Mouse (Mus musculus): Measurements from ENCODE around the gene Dlgap3. TPM values are rescaled to one million over a fixed set of nuclear protein-coding genes. Genes with fewer than 3 reads are reported as not detected.

Gene Dlgap3
- total and polyA plus RNA-seq, 2 experiments from 2014 or later, result 0.15 to 0.57 TPM

DNA sequence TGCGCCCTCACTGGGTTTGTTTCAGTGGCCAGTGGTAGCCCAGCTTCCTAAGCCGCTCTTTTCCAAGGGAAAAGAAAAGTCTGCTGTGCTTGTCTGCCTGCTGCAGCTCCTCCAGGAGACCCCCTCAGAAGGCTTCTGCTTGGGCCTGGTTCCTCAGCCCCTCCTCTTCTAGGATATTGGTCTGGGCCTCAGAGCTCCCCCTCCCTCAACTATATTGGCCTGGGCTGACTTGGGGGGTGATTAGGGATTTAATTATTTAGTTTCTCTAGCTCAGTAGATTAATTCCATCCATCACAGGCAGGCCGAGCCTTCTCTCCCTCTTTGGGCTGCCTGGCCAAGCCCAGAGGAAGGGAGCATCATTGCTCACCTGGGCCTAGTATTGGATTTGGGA lies 11.4 kb downstream of the Dlgap3 start:
- Histone ChIP-seq H3K9me3 (replicated peaks; ENCODE audit: control insufficient read depth, low read length) (no peaks in the 10 kb centered on the region), H3K36me3 (replicated peaks; ENCODE audit: control insufficient read depth, insufficient read depth, low read length) (no peaks in the 10 kb centered on the region), H3K4me3 (ENCODE audit: low read depth, low read length) (no peak overlapping the region), H3K27me3 (ENCODE audit: control insufficient read depth, insufficient read depth, low read length) (peaks cover 18% of the 10 kb centered on the region; the same call in 1 of the 2 replicates), H3K9ac (replicated peaks; ENCODE audit: low read depth, low read length) (no peak overlapping the region), H3K4me2 (ENCODE audit: low read depth, low read length) (no peak overlapping the region), H3K4me1 (ENCODE audit: control insufficient read depth, insufficient read depth) (no peaks in the 10 kb centered on the region), H3K27ac (ENCODE audit: low read depth) (no peak overlapping the region)
- ATAC-seq (ENCODE audit: insufficient read depth, low read depth) (no peak), DNase-seq (ENCODE audit: low spot score) (no peak)
- no peak for TF ChIP-seq CTCF (IDR thresholded peaks at IDR 0.05; ENCODE audit: low read depth)
- no peak for TF ChIP-seq EP300 (IDR thresholded peaks at IDR 0.05; ENCODE audit: low read depth)
- WGBS, result 59% methylated on average over 3 of the region's 3 CpGs

DNA sequence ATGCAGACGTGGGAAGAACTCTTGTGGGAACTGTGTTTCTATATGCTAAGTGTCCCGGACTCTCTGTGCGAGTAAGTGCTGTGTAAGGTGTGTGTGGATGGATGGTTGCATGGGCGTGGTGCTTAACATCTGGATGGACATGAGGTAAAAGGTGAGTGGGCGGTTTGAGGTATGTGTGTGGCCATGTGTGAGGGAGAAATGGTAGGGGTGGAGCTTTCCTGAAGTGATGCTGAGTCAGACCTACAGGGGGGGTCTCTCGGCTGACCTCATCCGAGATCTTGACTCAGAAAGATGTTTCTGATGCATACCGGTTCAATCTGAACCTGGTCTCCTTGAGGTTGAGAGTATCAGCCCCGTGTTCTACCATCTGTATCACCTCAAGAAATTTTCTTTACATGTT lies 12.0 kb downstream of the Dlgap3 start:
- no peak overlapping the region for H3K4me3 ChIP-seq (ENCODE audit: low read depth, low read length)
- H3K4me1 ChIP-seq (ENCODE audit: control insufficient read depth, insufficient read depth), result no peaks in the 10 kb centered on the region
- no peak for ATAC-seq (ENCODE audit: insufficient read depth, low read depth)
- WGBS, result 79% methylated on average over 9 of the region's 9 CpGs
- H3K9ac ChIP-seq (replicated peaks; ENCODE audit: low read depth, low read length), result no peak overlapping the region
- DNase-seq (ENCODE audit: low spot score), result no peak
- H3K27me3 ChIP-seq (ENCODE audit: control insufficient read depth, insufficient read depth, low read length), result peaks cover 18% of the 10 kb centered on the region; the same call in 1 of the 2 replicates
- TF ChIP-seq CTCF (IDR thresholded peaks at IDR 0.05; ENCODE audit: low read depth), result no peak
- TF ChIP-seq EP300 (IDR thresholded peaks at IDR 0.05; ENCODE audit: low read depth), result no peak
- H3K9me3 ChIP-seq (replicated peaks; ENCODE audit: control insufficient read depth, low read length), result no peaks in the 10 kb centered on the region
- no peak overlapping the region for H3K27ac ChIP-seq (ENCODE audit: low read depth)
- H3K36me3 ChIP-seq (replicated peaks; ENCODE audit: control insufficient read depth, insufficient read depth, low read length), result no peaks in the 10 kb centered on the region
- H3K4me2 ChIP-seq (ENCODE audit: low read depth, low read length), result no peak overlapping the region

DNA sequence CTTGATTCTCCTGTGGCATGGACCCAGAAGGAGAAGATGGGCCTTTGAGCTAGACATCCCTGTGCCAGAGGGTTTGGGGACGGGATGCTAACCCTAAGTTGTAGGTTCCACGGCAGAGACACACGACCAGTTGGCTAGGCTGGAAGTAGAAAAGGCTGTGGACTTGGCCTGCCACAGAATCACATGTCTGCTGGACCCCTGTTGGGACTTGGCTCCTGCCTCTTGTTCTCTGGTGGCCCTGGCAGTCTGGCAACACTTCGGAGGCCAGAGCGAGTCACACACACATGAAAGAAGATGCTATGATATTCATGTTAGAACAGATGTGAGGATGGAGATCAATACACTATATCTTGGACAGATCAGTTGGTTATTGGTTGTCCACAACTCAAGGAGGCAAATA lies 14.9 kb downstream of the Dlgap3 start:
- no peak overlapping the region for H3K9ac ChIP-seq (replicated peaks; ENCODE audit: low read depth, low read length)
- H3K4me3 ChIP-seq (ENCODE audit: low read depth, low read length), result no peak overlapping the region
- no peak overlapping the region for H3K4me2 ChIP-seq (ENCODE audit: low read depth, low read length)
- no peak for ATAC-seq (ENCODE audit: insufficient read depth, low read depth)
- no peaks in the 10 kb centered on the region for H3K9me3 ChIP-seq (replicated peaks; ENCODE audit: control insufficient read depth, low read length)
- WGBS, result 78% methylated on average over 5 of the region's 5 CpGs
- no peaks in the 10 kb centered on the region for H3K4me1 ChIP-seq (ENCODE audit: control insufficient read depth, insufficient read depth)
- no peak overlapping the region for H3K27ac ChIP-seq (ENCODE audit: low read depth)
- DNase-seq (ENCODE audit: low spot score), result no peak
- peaks cover 8% of the 10 kb centered on the region; the same call in 1 of the 2 replicates for H3K27me3 ChIP-seq (ENCODE audit: control insufficient read depth, insufficient read depth, low read length)
- TF ChIP-seq EP300 (IDR thresholded peaks at IDR 0.05; ENCODE audit: low read depth) (no peak), CTCF (IDR thresholded peaks at IDR 0.05; ENCODE audit: low read depth) (no peak)
- H3K36me3 ChIP-seq (replicated peaks; ENCODE audit: control insufficient read depth, insufficient read depth, low read length), result no peaks in the 10 kb centered on the region

DNA sequence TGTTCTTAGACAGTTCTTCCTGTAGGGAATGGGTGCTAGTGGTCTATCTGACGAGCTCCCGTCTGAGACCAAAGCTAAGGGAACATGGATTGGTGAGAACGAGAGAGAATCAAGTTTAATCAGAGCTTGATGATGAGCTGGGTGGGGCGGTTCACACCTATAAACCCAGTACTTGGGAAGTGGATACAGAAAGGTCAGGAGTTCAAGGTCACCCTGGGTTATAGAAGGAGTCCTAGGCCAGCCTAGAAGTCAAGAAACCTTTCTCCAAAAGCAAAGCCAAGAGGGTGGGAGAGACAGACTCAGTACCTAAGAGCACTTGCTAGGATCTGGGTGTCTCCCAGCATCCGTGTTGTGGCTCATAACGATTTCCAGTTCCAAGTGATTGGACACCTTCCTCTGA lies 21.9 kb downstream of the Dlgap3 start:
- no peaks in the 10 kb centered on the region for H3K36me3 ChIP-seq (replicated peaks; ENCODE audit: control insufficient read depth, insufficient read depth, low read length)
- H3K4me3 ChIP-seq (ENCODE audit: low read depth, low read length), result no peak overlapping the region
- no peak for DNase-seq (ENCODE audit: low spot score)
- H3K9ac ChIP-seq (replicated peaks; ENCODE audit: low read depth, low read length), result no peak overlapping the region
- no peak for ATAC-seq (ENCODE audit: insufficient read depth, low read depth)
- TF ChIP-seq CTCF (IDR thresholded peaks at IDR 0.05; ENCODE audit: low read depth) (no peak), EP300 (IDR thresholded peaks at IDR 0.05; ENCODE audit: low read depth) (no peak)
- no peaks in the 10 kb centered on the region for H3K9me3 ChIP-seq (replicated peaks; ENCODE audit: control insufficient read depth, low read length)
- H3K4me1 ChIP-seq (ENCODE audit: control insufficient read depth, insufficient read depth), result peaks cover 7% of the 10 kb centered on the region; the same call in 1 of the 2 replicates
- H3K27ac ChIP-seq (ENCODE audit: low read depth), result no peak overlapping the region
- no peak overlapping the region for H3K4me2 ChIP-seq (ENCODE audit: low read depth, low read length)
- 76% methylated on average over 6 of the region's 6 CpGs for WGBS
- H3K27me3 ChIP-seq (ENCODE audit: control insufficient read depth, insufficient read depth, low read length), result no peaks in the 10 kb centered on the region

DNA sequence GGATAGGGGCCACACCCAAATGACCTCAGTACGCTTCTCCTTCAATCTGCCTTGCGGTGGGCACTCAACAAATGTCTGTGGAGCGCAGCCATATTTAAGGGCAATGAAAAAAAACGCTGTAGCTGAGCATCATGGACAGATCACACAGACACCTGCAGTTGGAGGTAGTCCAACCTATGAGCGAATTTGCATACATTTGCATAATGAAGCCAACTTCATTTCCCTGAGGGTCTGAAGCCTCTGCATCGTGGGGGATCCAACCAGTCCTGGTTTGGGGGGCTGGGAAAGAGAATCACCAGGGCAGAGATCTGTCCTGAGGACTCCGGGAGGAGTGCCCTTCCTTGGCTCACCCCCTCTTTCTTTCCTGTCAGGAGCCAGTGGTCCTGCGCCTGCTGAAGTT lies 23.7 kb downstream of the Dlgap3 start:
- no peak for TF ChIP-seq CTCF (IDR thresholded peaks at IDR 0.05; ENCODE audit: low read depth)
- no peak for TF ChIP-seq EP300 (IDR thresholded peaks at IDR 0.05; ENCODE audit: low read depth)
- H3K4me1 ChIP-seq (ENCODE audit: control insufficient read depth, insufficient read depth), result peaks cover 7% of the 10 kb centered on the region; the same call in 1 of the 2 replicates
- H3K9me3 ChIP-seq (replicated peaks; ENCODE audit: control insufficient read depth, low read length), result no peaks in the 10 kb centered on the region
- no peak for ATAC-seq (ENCODE audit: insufficient read depth, low read depth)
- H3K36me3 ChIP-seq (replicated peaks; ENCODE audit: control insufficient read depth, insufficient read depth, low read length), result no peaks in the 10 kb centered on the region
- no peak for DNase-seq (ENCODE audit: low spot score)
- WGBS, result 70% methylated on average over 8 of the region's 8 CpGs
- no peak overlapping the region for H3K27ac ChIP-seq (ENCODE audit: low read depth)
- H3K4me3 ChIP-seq (ENCODE audit: low read depth, low read length), result no peak overlapping the region
- H3K4me2 ChIP-seq (ENCODE audit: low read depth, low read length), result no peak overlapping the region
- no peak overlapping the region for H3K9ac ChIP-seq (replicated peaks; ENCODE audit: low read depth, low read length)
- no peaks in the 10 kb centered on the region; the same call in 1 of the 2 replicates for H3K27me3 ChIP-seq (ENCODE audit: control insufficient read depth, insufficient read depth, low read length)

Measured in heart, postnatal 0 days (tissue).